Mouse (Mus musculus) MEL (cell line): ENCODE measurements around the gene Aff3. TPM values are rescaled to one million over a fixed set of nuclear protein-coding genes. Genes with fewer than 3 reads are reported as not detected.

Experiments used
- DNase-seq: peaks from one replicate; pipeline ENCODE4 v3.0.0; 2011; ENCODE audit warnings: low read depth, low spot score
- H3K27ac ChIP-seq: 2 replicates; pipeline ENCODE4 v1.5.1; 2012; ENCODE audit warnings: low read depth, mild to moderate bottlenecking, control low read depth, low read length, moderate library complexity; ENCODE audit not compliant: control insufficient read depth
- H3K27me3 ChIP-seq, 2 experiments: fragments of 150-350 bp in 1 of 2; sonication (generic) in 1 of 2; 2 replicates each; pipeline ENCODE4 v1.6.1; 2012; ENCODE audit warnings: low read length in 2 of 2, mild to moderate bottlenecking in 2 of 2, improper control_type of control experiment in 1 of 2, moderate library complexity in 1 of 2; ENCODE audit not compliant: insufficient read depth in 2 of 2, control insufficient read depth in 1 of 2
- H3K36me3 ChIP-seq, 2 experiments: 2 replicates each; pipeline ENCODE4 v1.6.1; 2012 to 2014; ENCODE audit warnings: low read length in 2 of 2, improper control_type of control experiment in 1 of 2, inconsistent platforms in 1 of 2, mild to moderate bottlenecking in 1 of 2; ENCODE audit not compliant: insufficient read depth in 2 of 2, control insufficient read depth in 1 of 2
- H3K4me1 ChIP-seq, 2 experiments: fragments of 150-350 bp in 1 of 2; sonication (generic) in 1 of 2; 2 replicates each; pipeline ENCODE4 v1.6.1; 2012; ENCODE audit warnings: low read length in 2 of 2, improper control_type of control experiment in 1 of 2, mild to moderate bottlenecking in 1 of 2; ENCODE audit not compliant: insufficient read depth in 2 of 2, control insufficient read depth in 1 of 2
- H3K4me3 ChIP-seq, 2 experiments: fragments of 150-350 bp in 1 of 2; sonication (generic) in 1 of 2; 2 replicates each; pipeline ENCODE4 v1.5.1; 2012; ENCODE audit warnings: low read depth in 2 of 2, low read length in 2 of 2, mild to moderate bottlenecking in 2 of 2, moderate library complexity in 2 of 2, control low read depth in 1 of 2, improper control_type of control experiment in 1 of 2; ENCODE audit not compliant: control insufficient read depth in 1 of 2, insufficient read depth in 1 of 2
- H3K79me2 ChIP-seq: 2 replicates; pipeline ENCODE4 v1.6.1; 2012; ENCODE audit warnings: mild to moderate bottlenecking, low read length, moderate library complexity; ENCODE audit not compliant: control insufficient read depth, poor library complexity, insufficient read depth
- H3K9ac ChIP-seq: 2 replicates; pipeline ENCODE4 v1.6.1; 2012; ENCODE audit warnings: low read depth, mild to moderate bottlenecking, control low read depth, low read length, moderate library complexity; ENCODE audit not compliant: control insufficient read depth, poor library complexity, severe bottlenecking
- H3K9me3 ChIP-seq: fragments of 150-350 bp; sonication (generic); replicated peaks from 2 replicates; pipeline ENCODE4 v1.6.1; 2012; ENCODE audit warnings: mild to moderate bottlenecking, low read length, improper control_type of control experiment, moderate library complexity; ENCODE audit not compliant: insufficient read depth
- BHLHE40 ChIP-seq: IDR thresholded peaks from 2 replicates; pipeline ENCODE4 v1.6.1; 2012; ENCODE audit warnings: low read depth, mild to moderate bottlenecking, inconsistent platforms, low read length, improper control_type of control experiment, borderline replicate concordance
- CHD1 ChIP-seq: IDR thresholded peaks from 2 replicates; pipeline ENCODE4 v1.6.1; 2012; ENCODE audit warnings: low read depth, mild to moderate bottlenecking, inconsistent platforms, low read length, improper control_type of control experiment
- CTCF ChIP-seq, 3 experiments: IDR thresholded peaks in 2 of 3; conservative IDR thresholded peaks in 1 of 3; 2 replicates each; pipeline ENCODE4 v1.5.1; 2011 to 2012; ENCODE audit warnings: low read length in 3 of 3, low read depth in 2 of 3, mild to moderate bottlenecking in 2 of 3, improper control_type of control experiment in 1 of 3, inconsistent platforms in 1 of 3, mixed read lengths in 1 of 3, moderate library complexity in 1 of 3; ENCODE audit not compliant: control insufficient read depth in 1 of 3, insufficient read depth in 1 of 3, poor library complexity in 1 of 3, severe bottlenecking in 1 of 3
- E2F4 ChIP-seq: IDR thresholded peaks from 2 replicates; pipeline ENCODE4 v1.6.1; 2011; ENCODE audit warnings: low read depth, low read length, improper control_type of control experiment, borderline replicate concordance
- ELF1 ChIP-seq: IDR thresholded peaks from 2 replicates; pipeline ENCODE4 v1.6.1; 2014; ENCODE audit warnings: low read depth, mild to moderate bottlenecking, inconsistent platforms, low read length, improper control_type of control experiment, moderate library complexity
- EP300 ChIP-seq, 2 experiments: IDR thresholded peaks; 2 replicates each; pipeline ENCODE4 v1.6.1; 2011; ENCODE audit warnings: improper control_type of control experiment in 2 of 2, low read length in 2 of 2, low read depth in 1 of 2, mild to moderate bottlenecking in 1 of 2
- ETS1 ChIP-seq: IDR thresholded peaks from 2 replicates; pipeline ENCODE4 v1.6.1; 2012; ENCODE audit warnings: low read depth, mild to moderate bottlenecking, inconsistent platforms, low read length, improper control_type of control experiment, moderate library complexity
- JUND ChIP-seq: IDR thresholded peaks from 2 replicates; pipeline ENCODE4 v1.6.1; 2011; ENCODE audit warnings: low read depth, mild to moderate bottlenecking, improper control_type of control experiment, low read length
- KAT2A ChIP-seq: conservative IDR thresholded peaks from 2 replicates; pipeline ENCODE4 v1.6.1; 2012; ENCODE audit warnings: low read depth, low read length, improper control_type of control experiment, inconsistent platforms
- MAFK ChIP-seq: IDR thresholded peaks from 2 replicates; pipeline ENCODE4 v1.6.1; 2011; ENCODE audit warnings: low read depth, mild to moderate bottlenecking, low read length, improper control_type of control experiment, borderline replicate concordance
- MAX ChIP-seq: IDR thresholded peaks from 2 replicates; pipeline ENCODE4 v1.6.1; 2011; ENCODE audit warnings: low read length, improper control_type of control experiment
- MAZ ChIP-seq: IDR thresholded peaks from 2 replicates; pipeline ENCODE4 v1.6.1; 2012; ENCODE audit warnings: low read depth, mild to moderate bottlenecking, inconsistent platforms, low read length, improper control_type of control experiment
- MXI1 ChIP-seq: IDR thresholded peaks from 2 replicates; pipeline ENCODE4 v1.6.1; 2011; ENCODE audit warnings: mild to moderate bottlenecking, low read depth, low read length, improper control_type of control experiment
- MYB ChIP-seq: IDR thresholded peaks from 2 replicates; pipeline ENCODE4 v1.6.1; 2011; ENCODE audit warnings: mild to moderate bottlenecking, low read depth, low read length, improper control_type of control experiment
- MYC ChIP-seq: IDR thresholded peaks from 2 replicates; pipeline ENCODE4 v1.6.1; 2011; ENCODE audit warnings: low read depth, mild to moderate bottlenecking, low read length, improper control_type of control experiment, moderate library complexity
- POLR2AphosphoS2 ChIP-seq: IDR thresholded peaks from 2 replicates; pipeline ENCODE4 v1.6.1; 2011; ENCODE audit warnings: low read length, improper control_type of control experiment
- RAD21 ChIP-seq: IDR thresholded peaks from 2 replicates; pipeline ENCODE4 v1.6.1; 2011; ENCODE audit warnings: mild to moderate bottlenecking, low read depth, low read length, improper control_type of control experiment
- RCOR1 ChIP-seq: IDR thresholded peaks from 2 replicates; pipeline ENCODE4 v1.6.1; 2012; ENCODE audit warnings: low read depth, mild to moderate bottlenecking, inconsistent platforms, low read length, improper control_type of control experiment
- SMC3 ChIP-seq: IDR thresholded peaks from 2 replicates; pipeline ENCODE4 v1.6.1; 2011; ENCODE audit warnings: low read depth, low read length, improper control_type of control experiment
- TBP ChIP-seq: IDR thresholded peaks from 2 replicates; pipeline ENCODE4 v1.8.0; 2011; ENCODE audit warnings: low read depth, low read length, improper control_type of control experiment
- TCF12 ChIP-seq: IDR thresholded peaks from 2 replicates; pipeline ENCODE4 v1.6.1; 2014; ENCODE audit warnings: low read depth, mild to moderate bottlenecking, inconsistent platforms, low read length, improper control_type of control experiment, moderate library complexity
- USF2 ChIP-seq, 2 experiments: IDR thresholded peaks; 2 replicates each; pipeline ENCODE4 v1.6.1; 2011 to 2012; ENCODE audit warnings: improper control_type of control experiment in 2 of 2, low read length in 2 of 2, borderline replicate concordance in 1 of 2, inconsistent platforms in 1 of 2, low read depth in 1 of 2, mild to moderate bottlenecking in 1 of 2; ENCODE audit not compliant: insufficient read depth in 1 of 2
- ZC3H11A ChIP-seq: IDR thresholded peaks from 2 replicates; pipeline ENCODE4 v1.6.1; 2012; ENCODE audit warnings: low read depth, mild to moderate bottlenecking, inconsistent platforms, low read length, improper control_type of control experiment
- ZKSCAN1 ChIP-seq: IDR thresholded peaks from 2 replicates; pipeline ENCODE4 v1.6.1; 2012; ENCODE audit warnings: low read depth, mild to moderate bottlenecking, inconsistent platforms, low read length, improper control_type of control experiment, moderate library complexity
- ZMIZ1 ChIP-seq: IDR thresholded peaks from 2 replicates; pipeline ENCODE4 v1.6.1; 2012; ENCODE audit warnings: low read depth, mild to moderate bottlenecking, inconsistent platforms, low read length, improper control_type of control experiment, moderate library complexity
- ZNF384 ChIP-seq: IDR thresholded peaks from 2 replicates; pipeline ENCODE4 v1.6.1; 2012; ENCODE audit warnings: low read depth, mild to moderate bottlenecking, inconsistent platforms, low read length, improper control_type of control experiment
- polyA plus RNA-seq, 2 experiments: library from polyadenylated mRNA; stranded (reverse) in 1 of 2; unstranded in 1 of 2; fragments of >175 nt in 1 of 2; fragments of >200 nt in 1 of 2; gene quantifications; 2 replicates each; pipeline versions ENCODE4 v1.2.1 to v1.2.4; 2012; ENCODE audit warnings: low replicate concordance in 2 of 2, low read depth in 1 of 2; ENCODE audit not compliant: insufficient read length in 2 of 2, insufficient read depth in 1 of 2, missing spikeins in 1 of 2
- total RNA-seq: library from RNA; depleted of rRNA; stranded (reverse); fragments of 300-350 nt; gene quantifications from 2 replicates; pipeline ENCODE4 v1.2.3, GENCODE M21; 2012

Aff3 gene
- total and polyA plus RNA-seq, 3 experiments, result 18.5 to 41.1 (median 25.4) TPM

DNA sequence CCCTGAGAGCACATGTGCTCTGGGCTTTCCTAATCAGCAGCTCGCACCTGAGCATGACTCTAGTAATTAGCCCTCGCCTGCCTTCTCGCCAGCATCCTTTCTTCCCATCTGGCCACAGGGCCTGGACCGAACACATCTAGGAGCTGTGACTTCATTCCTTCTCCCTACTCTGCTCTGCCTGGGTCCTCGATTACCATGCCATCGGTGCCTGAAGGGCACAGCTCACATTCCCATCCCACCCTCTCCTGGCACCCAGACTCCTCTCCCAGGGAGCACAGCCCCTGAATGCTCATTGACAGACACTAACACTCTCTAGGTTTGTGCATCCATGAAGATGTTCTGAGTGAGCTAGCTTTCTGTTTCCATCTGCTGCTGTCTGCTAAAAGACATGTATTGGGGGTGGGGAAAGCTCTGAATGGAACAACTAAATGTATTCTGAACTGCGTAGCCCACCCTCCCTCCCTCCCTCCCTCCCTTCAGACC lies 99.4 kb downstream of the Aff3 start:
- no peaks in the 10 kb centered on the region for H3K36me3 ChIP-seq
- no peak overlapping the region for H3K4me3 ChIP-seq
- no peaks in the 10 kb centered on the region for H3K9me3 ChIP-seq
- no peaks in the 10 kb centered on the region for H3K4me1 ChIP-seq
- no peak overlapping the region for H3K9ac ChIP-seq
- TF ChIP-seq POLR2AphosphoS2, result no peak
- TF ChIP-seq MAZ, result no peak
- TF ChIP-seq RAD21, result no peak
- no peak for TF ChIP-seq ZC3H11A
- TF ChIP-seq CHD1, result no peak
- TF ChIP-seq ETS1, result no peak
- no peak for TF ChIP-seq MAX
- no peak for TF ChIP-seq SMC3
- TF ChIP-seq TBP, result no peak
- no peak for TF ChIP-seq EP300 (IDR thresholded peaks at IDR 0.05; ENCODE audit: low read depth in 1 of 2, low read length in 2 of 2)
- TF ChIP-seq CTCF (IDR thresholded peaks at IDR 0.05 in 2 of 3, conservative IDR thresholded peaks at IDR 0.05 in 1 of 3; ENCODE audit: control insufficient read depth in 1 of 3, insufficient read depth in 1 of 3, low read depth in 2 of 3, low read length in 3 of 3, poor library complexity in 1 of 3, severe bottlenecking in 1 of 3), result no peak
- TF ChIP-seq MAFK, result no peak
- TF ChIP-seq ELF1, result no peak
- TF ChIP-seq MXI1, result no peak
- no peak for TF ChIP-seq ZKSCAN1
- TF ChIP-seq TCF12, result no peak
- no peak for TF ChIP-seq MYB
- TF ChIP-seq ZMIZ1, result no peak
- TF ChIP-seq E2F4, result no peak
- H3K27me3 ChIP-seq, result no peaks in the 10 kb centered on the region
- peaks cover 1% of the 10 kb centered on the region; the same call in 1 of the 2 replicates for H3K79me2 ChIP-seq
- no peak for DNase-seq
- H3K27ac ChIP-seq, result no peak overlapping the region

- peak; percentile 29 for DNase-seq
- TF ChIP-seq ZNF384, result no peak
- TF ChIP-seq ZMIZ1, result no peak
- no peak for TF ChIP-seq MAFK
- TF ChIP-seq ETS1, result no peak
- no peak for TF ChIP-seq ELF1
- TF ChIP-seq KAT2A, result no peak
- TF ChIP-seq EP300 (IDR thresholded peaks at IDR 0.05; ENCODE audit: low read depth in 1 of 2, low read length in 2 of 2), result no peak
- TF ChIP-seq JUND, result no peak
- TF ChIP-seq CTCF (IDR thresholded peaks at IDR 0.05 in 2 of 3, conservative IDR thresholded peaks at IDR 0.05 in 1 of 3; ENCODE audit: control insufficient read depth in 1 of 3, insufficient read depth in 1 of 3, low read depth in 2 of 3, low read length in 3 of 3, poor library complexity in 1 of 3, severe bottlenecking in 1 of 3), result no peak
- no peak for TF ChIP-seq SMC3
- no peak for TF ChIP-seq RCOR1
- TF ChIP-seq MXI1, result no peak
- no peak for TF ChIP-seq BHLHE40
- no peak for TF ChIP-seq USF2 (IDR thresholded peaks at IDR 0.05; ENCODE audit: borderline replicate concordance in 1 of 2, insufficient read depth in 1 of 2, low read depth in 1 of 2, low read length in 2 of 2)
- no peak for TF ChIP-seq MYC
- H3K79me2 ChIP-seq, result no peaks in the 10 kb centered on the region
- H3K27ac ChIP-seq, result no peak overlapping the region
- H3K27me3 ChIP-seq, result no peaks in the 10 kb centered on the region
- peaks cover 0 to 2% of the 10 kb centered on the region in 2 experiments; a peak in 1 of 4 replicates for H3K36me3 ChIP-seq
- H3K9ac ChIP-seq, result no peak overlapping the region
- no peaks in the 10 kb centered on the region; a peak in 1 of 4 replicates for H3K4me1 ChIP-seq
- no peaks in the 10 kb centered on the region for H3K9me3 ChIP-seq
- H3K4me3 ChIP-seq, result no peak overlapping the region
Observed at GRCm38 (mm10) chr1:38562397-38563199, 102.2 kb downstream of the Aff3 start.
